Mouse (Mus musculus): ENCODE data around the gene Cd300lf. TPM values are rescaled to one million over a fixed set of nuclear protein-coding genes. Genes with fewer than 3 reads are reported as not detected.

Gene Cd300lf
- polyA plus RNA-seq (2014; fragmentation: Nextera tagmentation; extraction: Ambion mirVana), result not detected in 2 replicates

DNA sequence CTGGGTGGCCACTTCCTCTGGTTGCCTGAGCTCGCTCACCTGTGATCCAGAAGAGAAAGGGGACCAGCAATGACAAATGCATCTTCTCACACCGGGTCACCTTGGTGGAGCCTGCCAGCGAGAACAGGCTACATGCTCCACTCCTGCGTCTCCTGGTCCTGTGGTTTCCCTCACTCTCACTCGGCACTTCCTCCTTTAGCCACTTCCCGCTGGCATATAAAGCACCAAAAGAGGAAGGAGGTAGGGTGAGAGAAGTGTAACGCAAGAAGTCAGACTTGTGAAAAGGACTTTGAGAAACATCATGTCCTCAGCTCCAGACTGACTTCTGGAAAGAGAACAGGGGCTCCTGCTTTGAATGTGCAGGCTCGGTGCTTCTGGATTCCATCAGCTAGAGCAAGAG, at the start of gene Cd300lf:
Gene Cd300lf (minus strand): TSS at position 193 of the 400 bp plus-strand sequence.
- Histone ChIP-seq H3K4me3 (replicated peaks; ENCODE audit: low read depth, low read length) (no peak within 1 kb of the TSS), H3K27ac (replicated peaks; ENCODE audit: low read depth, low read length) (no peak within 1 kb of the TSS), H3K4me1 (ENCODE audit: control insufficient read depth, insufficient read depth, low read length) (no peaks in the 10 kb centered on the region), H3K9me3 (ENCODE audit: control insufficient read depth, low read length) (no peaks in the 10 kb centered on the region), H3K36me3 (ENCODE audit: control insufficient read depth, insufficient read depth, low read length) (no peaks in the 10 kb centered on the region), H3K4me2 (ENCODE audit: low read length) (no peak within 1 kb of the TSS), H3K27me3 (ENCODE audit: control insufficient read depth, insufficient read depth, low read length) (no peaks in the 10 kb centered on the region), H3K9ac (replicated peaks; ENCODE audit: low read length) (no peak within 1 kb of the TSS)
- ATAC-seq (ENCODE audit: low FRiP score, low TSS enrichment) (no peak), DNase-seq (no peak)
- WGBS, result 88% methylated on average over 8 of the region's 8 CpGs

DNA sequence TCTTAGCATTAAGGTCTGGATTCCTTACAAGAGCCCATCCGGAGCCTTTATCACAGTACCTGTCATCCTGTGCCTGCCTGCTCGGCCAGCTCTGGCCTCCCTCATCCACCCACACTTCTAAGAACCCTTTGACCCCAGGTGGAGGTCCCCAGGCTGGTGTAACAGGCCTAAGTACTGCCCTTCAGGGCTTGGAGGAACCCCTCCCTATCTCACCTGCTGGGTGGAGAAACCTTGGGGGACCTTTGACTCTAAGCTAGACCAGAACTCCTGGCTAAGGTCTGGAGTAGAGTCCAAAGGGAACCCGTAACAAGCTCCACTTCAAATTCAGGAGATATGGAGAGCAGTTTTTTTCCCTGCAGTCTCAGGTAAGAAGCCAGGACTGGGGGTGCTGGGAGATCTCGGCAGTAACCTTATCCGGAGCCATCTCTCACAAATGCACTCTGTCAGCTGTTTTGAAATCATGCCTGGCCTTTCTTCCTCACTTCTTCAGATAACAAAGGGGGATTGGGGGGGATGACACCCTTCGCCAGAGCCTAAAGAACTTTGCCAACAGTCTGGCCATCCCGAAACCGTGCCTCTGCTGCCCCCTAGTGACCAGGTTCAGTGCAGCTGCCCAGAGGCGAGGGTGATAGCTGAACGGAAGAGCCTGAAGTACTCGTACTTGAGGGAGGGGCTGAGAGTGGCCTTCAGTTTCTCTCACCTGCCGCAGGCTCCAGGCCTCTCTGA, 48.3 kb upstream of the Cd300lf start:
- Histone ChIP-seq H3K27ac (replicated peaks; ENCODE audit: low read depth, low read length) (no peak overlapping the region), H3K9ac (replicated peaks; ENCODE audit: low read length) (no peak overlapping the region), H3K27me3 (ENCODE audit: control insufficient read depth, insufficient read depth, low read length) (no peaks in the 10 kb centered on the region), H3K9me3 (ENCODE audit: control insufficient read depth, low read length) (no peaks in the 10 kb centered on the region), H3K36me3 (ENCODE audit: control insufficient read depth, insufficient read depth, low read length) (no peaks in the 10 kb centered on the region), H3K4me3 (replicated peaks; ENCODE audit: low read depth, low read length) (no peak overlapping the region), H3K4me1 (ENCODE audit: control insufficient read depth, insufficient read depth, low read length) (peaks cover 18% of the 10 kb centered on the region; the same call in 1 of the 2 replicates), H3K4me2 (ENCODE audit: low read length) (no peak overlapping the region)
- ATAC-seq (ENCODE audit: low FRiP score, low TSS enrichment) (no peak), DNase-seq (peak; percentile 87)
- WGBS, result 18% methylated on average over 12 of the region's 12 CpGs

DNA sequence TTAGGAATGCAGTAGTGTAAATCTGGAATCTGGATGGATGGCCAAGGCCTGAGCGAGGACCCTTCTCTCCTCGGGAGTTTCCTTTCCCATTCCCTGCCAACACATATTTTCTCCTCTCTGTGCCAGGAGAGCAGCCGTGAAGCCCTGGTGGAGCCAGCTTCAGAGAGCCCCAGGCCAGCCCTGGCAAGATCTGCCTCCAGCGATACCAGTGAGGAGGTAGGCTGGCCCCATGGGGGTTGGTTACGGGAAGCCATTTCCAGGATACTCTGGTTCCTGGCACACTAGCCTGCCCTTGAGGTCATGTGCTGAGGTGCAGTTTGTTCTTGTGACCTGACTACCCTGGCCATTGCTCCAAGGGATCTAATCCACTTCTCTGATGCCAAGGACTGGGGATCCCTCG, 46.1 kb upstream of the Cd300lf start:
- 84% methylated on average over 6 of the region's 6 CpGs for WGBS
- no peaks in the 10 kb centered on the region for H3K36me3 ChIP-seq (ENCODE audit: control insufficient read depth, insufficient read depth, low read length)
- DNase-seq (no peak), ATAC-seq (ENCODE audit: low FRiP score, low TSS enrichment) (no peak)
- peaks cover 16% of the 10 kb centered on the region; the same call in 1 of the 2 replicates for H3K4me1 ChIP-seq (ENCODE audit: control insufficient read depth, insufficient read depth, low read length)
- H3K4me2 ChIP-seq (ENCODE audit: low read length), result no peak overlapping the region
- no peak overlapping the region for H3K27ac ChIP-seq (replicated peaks; ENCODE audit: low read depth, low read length)
- H3K9me3 ChIP-seq (ENCODE audit: control insufficient read depth, low read length), result no peaks in the 10 kb centered on the region
- no peak overlapping the region for H3K4me3 ChIP-seq (replicated peaks; ENCODE audit: low read depth, low read length)
- no peaks in the 10 kb centered on the region for H3K27me3 ChIP-seq (ENCODE audit: control insufficient read depth, insufficient read depth, low read length)
- no peak overlapping the region for H3K9ac ChIP-seq (replicated peaks; ENCODE audit: low read length)

DNA sequence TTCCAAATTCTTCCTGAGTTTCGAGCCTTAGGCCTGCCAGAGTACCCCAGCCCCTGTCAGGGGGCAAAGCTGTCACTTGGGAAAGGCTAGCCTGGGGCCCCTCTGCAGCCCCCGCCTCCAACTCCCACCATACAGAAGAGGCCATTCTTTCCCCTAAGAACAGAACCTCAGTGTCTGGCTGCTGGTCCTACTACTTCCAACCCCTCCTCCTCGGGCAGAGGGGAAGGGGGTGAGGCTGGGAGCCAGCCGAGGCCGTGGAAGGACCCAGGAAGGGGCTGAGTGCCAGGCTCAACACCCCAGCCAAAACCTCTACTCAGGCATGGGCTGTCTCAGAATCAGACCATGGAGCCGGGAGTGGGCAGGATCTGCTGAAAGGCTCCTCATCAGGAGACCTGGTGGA, 45.4 kb upstream of the Cd300lf start:
- no peak overlapping the region for H3K27ac ChIP-seq (replicated peaks; ENCODE audit: low read depth, low read length)
- ATAC-seq (ENCODE audit: low FRiP score, low TSS enrichment) (no peak), DNase-seq (no peak)
- H3K4me1 ChIP-seq (ENCODE audit: control insufficient read depth, insufficient read depth, low read length), result peaks cover 19% of the 10 kb centered on the region; the same call in 1 of the 2 replicates
- H3K27me3 ChIP-seq (ENCODE audit: control insufficient read depth, insufficient read depth, low read length), result no peaks in the 10 kb centered on the region
- H3K9ac ChIP-seq (replicated peaks; ENCODE audit: low read length), result no peak overlapping the region
- no peak overlapping the region for H3K4me2 ChIP-seq (ENCODE audit: low read length)
- 74% methylated on average over 6 of the region's 6 CpGs for WGBS
- H3K36me3 ChIP-seq (ENCODE audit: control insufficient read depth, insufficient read depth, low read length), result no peaks in the 10 kb centered on the region
- no peak overlapping the region for H3K4me3 ChIP-seq (replicated peaks; ENCODE audit: low read depth, low read length)
- no peaks in the 10 kb centered on the region for H3K9me3 ChIP-seq (ENCODE audit: control insufficient read depth, low read length)

DNA sequence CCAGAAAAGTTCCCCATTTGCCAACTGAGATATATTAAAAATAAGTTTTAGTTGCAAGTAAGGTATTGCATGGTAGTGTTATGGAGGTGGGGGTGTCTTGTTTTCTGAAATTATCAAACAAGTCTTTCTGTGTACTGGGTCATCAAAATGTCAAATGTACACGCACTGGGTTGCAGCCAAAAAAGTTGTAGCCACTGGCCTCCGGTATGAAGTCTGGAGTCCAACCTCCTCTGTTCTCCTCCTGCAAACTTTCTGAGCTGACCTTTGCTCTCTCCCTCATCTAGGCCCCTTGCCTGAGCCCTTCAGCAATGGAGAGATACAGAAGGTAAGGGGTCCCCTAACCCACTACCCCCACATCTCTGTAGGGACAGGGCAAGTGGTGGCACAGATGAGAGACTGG, 45.0 kb upstream of the Cd300lf start:
- Histone ChIP-seq H3K27me3 (ENCODE audit: control insufficient read depth, insufficient read depth, low read length) (no peaks in the 10 kb centered on the region), H3K4me2 (ENCODE audit: low read length) (no peak overlapping the region), H3K4me3 (replicated peaks; ENCODE audit: low read depth, low read length) (no peak overlapping the region), H3K36me3 (ENCODE audit: control insufficient read depth, insufficient read depth, low read length) (no peaks in the 10 kb centered on the region), H3K27ac (replicated peaks; ENCODE audit: low read depth, low read length) (no peak overlapping the region), H3K9ac (replicated peaks; ENCODE audit: low read length) (no peak overlapping the region), H3K4me1 (ENCODE audit: control insufficient read depth, insufficient read depth, low read length) (peaks cover 21% of the 10 kb centered on the region; the same call in 1 of the 2 replicates), H3K9me3 (ENCODE audit: control insufficient read depth, low read length) (no peaks in the 10 kb centered on the region)
- WGBS, result 96% methylated on average over 2 of the region's 2 CpGs
- ATAC-seq (ENCODE audit: low FRiP score, low TSS enrichment) (no peak), DNase-seq (no peak)

DNA sequence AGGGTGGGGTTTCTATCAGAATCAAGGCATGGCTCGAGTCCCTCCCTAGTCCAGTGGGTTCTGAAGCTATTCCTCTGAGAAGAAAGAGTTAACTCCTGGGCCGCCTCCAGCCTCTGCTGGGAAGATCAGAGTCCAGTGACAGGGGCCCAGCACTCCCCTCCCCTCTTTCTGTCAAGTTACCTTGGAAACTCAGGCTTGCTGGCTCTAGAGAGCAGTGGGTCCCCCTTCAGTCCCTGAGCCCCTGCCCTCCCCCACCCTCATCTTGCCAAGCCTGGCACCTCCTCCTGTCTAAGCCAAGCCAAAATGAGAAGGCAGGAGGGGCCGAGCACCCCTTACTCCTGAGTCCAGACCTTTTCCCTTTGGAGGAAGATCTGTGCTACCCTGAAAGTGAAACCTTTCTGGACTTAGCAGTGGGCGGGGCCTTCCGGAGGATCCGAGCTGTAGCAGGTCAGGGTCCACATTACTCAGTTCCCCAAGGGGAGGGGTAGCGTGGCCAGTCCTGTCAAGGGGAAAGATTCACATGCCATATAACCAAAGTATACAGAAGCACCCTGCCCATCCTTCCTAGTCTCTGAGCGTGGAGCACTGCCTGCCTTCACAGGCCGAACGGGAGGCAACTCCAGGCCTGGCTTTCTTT, 43.9 kb upstream of the Cd300lf start:
- Histone ChIP-seq H3K4me2 (ENCODE audit: low read length) (peak overlapping the region; percentile 25; the same call in 1 of the 2 replicates), H3K4me1 (ENCODE audit: control insufficient read depth, insufficient read depth, low read length) (peaks cover 30% of the 10 kb centered on the region), H3K9ac (replicated peaks; ENCODE audit: low read length) (no peak overlapping the region), H3K36me3 (ENCODE audit: control insufficient read depth, insufficient read depth, low read length) (no peaks in the 10 kb centered on the region), H3K27me3 (ENCODE audit: control insufficient read depth, insufficient read depth, low read length) (no peaks in the 10 kb centered on the region), H3K9me3 (ENCODE audit: control insufficient read depth, low read length) (no peaks in the 10 kb centered on the region), H3K4me3 (replicated peaks; ENCODE audit: low read depth, low read length) (no peak overlapping the region), H3K27ac (replicated peaks; ENCODE audit: low read depth, low read length) (0 out of 2 replicates have a peak overlapping the region, but pooled peaks have one; percentile 37)
- DNase-seq (peak; percentile 76), ATAC-seq (ENCODE audit: low FRiP score, low TSS enrichment) (peak; percentile 49; the same call in 1 of the 2 replicates)
- 21% methylated on average over 10 of the region's 10 CpGs for WGBS

DNA sequence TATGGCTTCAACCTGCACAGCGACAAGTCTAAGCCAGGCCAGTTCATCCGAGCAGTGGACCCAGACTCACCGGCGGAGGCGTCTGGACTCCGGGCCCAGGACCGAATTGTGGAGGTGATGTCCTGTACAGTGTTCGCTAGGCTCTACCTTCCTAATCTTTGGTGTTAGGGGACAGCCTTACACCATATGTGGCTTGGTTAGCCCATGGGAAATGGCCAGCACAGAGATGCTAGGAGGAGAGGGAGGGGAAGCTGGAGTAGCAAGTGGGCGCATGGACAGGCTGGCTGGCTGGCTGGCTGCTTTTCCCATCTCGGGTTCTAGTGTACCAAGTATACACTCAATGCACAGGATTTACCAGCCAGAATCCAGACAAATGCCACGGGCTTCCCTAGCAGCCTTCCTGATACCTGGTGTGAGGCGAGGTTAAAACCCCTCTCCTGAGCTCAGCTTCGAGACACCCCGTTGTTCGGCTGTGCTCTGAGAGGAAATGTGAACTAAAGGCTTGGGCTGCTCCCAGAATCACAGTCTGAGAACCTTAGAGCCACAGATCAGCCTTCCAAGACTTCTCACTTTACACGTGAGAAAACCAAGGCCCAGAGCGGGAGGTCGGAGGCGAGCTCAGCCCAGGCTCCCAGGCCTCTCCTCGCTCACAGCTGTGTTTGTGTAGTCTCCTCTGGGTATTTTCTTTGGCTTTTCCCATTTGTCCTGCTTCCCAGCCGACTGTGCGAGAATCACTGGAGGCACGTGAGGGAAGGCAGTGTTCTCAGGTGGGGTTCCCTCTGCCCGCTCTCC, 42.8 kb upstream of the Cd300lf start:
- 0 out of 2 replicates have a peak overlapping the region, but pooled peaks have one; percentile 3 for H3K27ac ChIP-seq (replicated peaks; ENCODE audit: low read depth, low read length)

DNA sequence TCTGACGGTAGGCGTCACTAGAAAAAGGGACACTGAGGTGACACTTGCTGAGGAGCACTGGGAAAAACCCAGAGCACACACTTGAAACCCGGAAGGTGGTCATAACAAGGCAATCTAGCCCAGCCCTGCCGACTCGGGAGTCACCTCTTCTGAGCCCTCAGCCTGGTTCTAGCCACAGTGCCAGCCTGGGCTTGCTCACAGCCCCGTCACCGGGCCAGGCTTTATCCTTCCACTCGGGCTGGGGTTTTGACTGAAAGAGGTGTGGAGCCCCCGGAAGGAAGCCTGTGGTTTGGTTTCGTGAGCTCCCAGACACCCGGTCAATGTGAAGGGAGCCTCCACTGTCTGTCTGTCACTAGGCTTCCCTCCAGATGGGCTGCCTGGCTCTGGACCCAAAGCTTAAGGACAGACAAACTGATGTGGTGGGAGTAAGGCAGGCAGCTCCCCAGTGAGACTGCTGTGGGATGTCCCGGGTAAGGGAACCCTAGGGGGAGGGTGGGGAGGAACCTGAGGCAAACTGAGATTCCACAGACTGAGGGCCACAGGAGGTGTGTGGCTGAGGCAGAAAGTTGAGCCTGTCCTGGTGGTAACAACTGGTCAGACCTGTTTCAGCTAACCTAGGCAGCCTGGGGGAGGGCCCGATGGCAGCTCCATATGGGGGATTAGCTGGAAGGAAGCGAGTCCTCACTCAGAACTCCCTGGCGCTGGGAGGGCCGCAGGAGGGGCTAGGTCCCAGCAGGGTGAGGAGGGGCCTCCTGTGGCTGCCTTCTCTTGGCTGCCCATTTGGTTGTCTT, 40.0 kb upstream of the Cd300lf start:
- Histone ChIP-seq H3K4me1 (ENCODE audit: control insufficient read depth, insufficient read depth, low read length) (peaks cover 36% of the 10 kb centered on the region), H3K4me3 (replicated peaks; ENCODE audit: low read depth, low read length) (no peak overlapping the region), H3K27me3 (ENCODE audit: control insufficient read depth, insufficient read depth, low read length) (no peaks in the 10 kb centered on the region), H3K4me2 (ENCODE audit: low read length) (no peak overlapping the region), H3K9ac (replicated peaks; ENCODE audit: low read length) (no peak overlapping the region; the same call in 1 of the 2 replicates), H3K27ac (replicated peaks; ENCODE audit: low read depth, low read length) (no peak overlapping the region), H3K9me3 (ENCODE audit: control insufficient read depth, low read length) (no peaks in the 10 kb centered on the region), H3K36me3 (ENCODE audit: control insufficient read depth, insufficient read depth, low read length) (no peaks in the 10 kb centered on the region)
- ATAC-seq (ENCODE audit: low FRiP score, low TSS enrichment), result no peak
- WGBS, result 12% methylated on average over 16 of the region's 16 CpGs
- no peak for DNase-seq

More for the DNA sequence above, 42.8 kb upstream of the Cd300lf start:
- H3K4me2 ChIP-seq (ENCODE audit: low read length), result no peak overlapping the region
- DNase-seq, result no peak
- H3K9me3 ChIP-seq (ENCODE audit: control insufficient read depth, low read length), result no peaks in the 10 kb centered on the region
- no peak overlapping the region for H3K9ac ChIP-seq (replicated peaks; ENCODE audit: low read length)
- H3K4me3 ChIP-seq (replicated peaks; ENCODE audit: low read depth, low read length), result no peak overlapping the region
- ATAC-seq (ENCODE audit: low FRiP score, low TSS enrichment), result no peak
- peaks cover 36% of the 10 kb centered on the region for H3K4me1 ChIP-seq (ENCODE audit: control insufficient read depth, insufficient read depth, low read length)
- no peaks in the 10 kb centered on the region for H3K27me3 ChIP-seq (ENCODE audit: control insufficient read depth, insufficient read depth, low read length)
- H3K36me3 ChIP-seq (ENCODE audit: control insufficient read depth, insufficient read depth, low read length), result no peaks in the 10 kb centered on the region
- 62% methylated on average over 24 of the region's 24 CpGs for WGBS
